Mouse (Mus musculus): ENCODE data around the gene Tex29. TPM values are rescaled to one million over a fixed set of nuclear protein-coding genes. Genes with fewer than 3 reads are reported as not detected.

The Tex29 gene
- polyA plus RNA-seq (2012; rRNA removed) (not detected in 2 replicates), polyA plus RNA-seq (2014; fragmentation: Nextera tagmentation; extraction: Ambion mirVana) (not detected in 2 replicates)

DNA sequence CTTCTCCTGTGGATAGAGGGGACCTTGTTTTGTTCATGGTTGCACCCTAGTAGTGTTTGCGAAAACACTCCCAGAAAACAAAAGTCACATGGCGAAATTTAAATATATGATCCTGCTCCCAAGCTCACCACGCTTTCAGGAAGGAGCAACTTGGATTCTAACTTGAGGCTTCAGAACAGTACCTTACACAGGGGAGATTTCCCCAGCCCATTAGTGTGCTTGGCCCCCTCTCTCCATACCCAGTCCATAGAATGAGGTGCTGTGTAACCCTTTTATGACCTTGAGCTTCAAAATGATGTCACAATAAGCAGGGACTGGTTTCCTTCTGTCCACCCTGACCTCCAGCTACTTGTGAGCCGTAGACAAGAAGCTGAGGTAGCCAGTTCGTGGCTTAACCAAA is at the start of gene Tex29:
TSS of gene Tex29 (plus strand) at position 301 of the 400 bp plus-strand sequence.
- ATAC-seq (ENCODE audit: insufficient read depth) (no peak), DNase-seq (ENCODE audit: low read depth in 3 of 3, low spot score in 3 of 3) (no peak)
- Histone ChIP-seq H3K36me3 (replicated peaks; ENCODE audit: control insufficient read depth, insufficient read depth, low read depth) (no peaks in the 10 kb centered on the region), H3K9me3 (ENCODE audit: control insufficient read depth, low read length) (no peaks in the 10 kb centered on the region), H3K9ac (replicated peaks) (no peak within 1 kb of the TSS), H3K27ac (no peak within 1 kb of the TSS), H3K4me2 (ENCODE audit: low read depth) (no peak within 1 kb of the TSS), H3K4me3 (ENCODE audit: insufficient read depth in 1 of 2, low read depth in 2 of 2, low read length in 2 of 2) (no peak within 1 kb of the TSS), H3K27me3 (ENCODE audit: control insufficient read depth, insufficient read depth, low read length) (no peaks in the 10 kb centered on the region), H3K4me1 (replicated peaks; ENCODE audit: control insufficient read depth in 2 of 2, insufficient read depth in 2 of 2, low read length in 1 of 2) (no peaks in the 10 kb centered on the region)
- TF ChIP-seq EP300 (IDR thresholded peaks at IDR 0.05; ENCODE audit: low read depth) (no peak), CTCF (IDR thresholded peaks at IDR 0.05; ENCODE audit: low read depth) (no peak)
- 61% methylated on average over 5 of the region's 5 CpGs for whole genome bisulfite sequencing (ENCODE audit: insufficient replicate concordance)

DNA sequence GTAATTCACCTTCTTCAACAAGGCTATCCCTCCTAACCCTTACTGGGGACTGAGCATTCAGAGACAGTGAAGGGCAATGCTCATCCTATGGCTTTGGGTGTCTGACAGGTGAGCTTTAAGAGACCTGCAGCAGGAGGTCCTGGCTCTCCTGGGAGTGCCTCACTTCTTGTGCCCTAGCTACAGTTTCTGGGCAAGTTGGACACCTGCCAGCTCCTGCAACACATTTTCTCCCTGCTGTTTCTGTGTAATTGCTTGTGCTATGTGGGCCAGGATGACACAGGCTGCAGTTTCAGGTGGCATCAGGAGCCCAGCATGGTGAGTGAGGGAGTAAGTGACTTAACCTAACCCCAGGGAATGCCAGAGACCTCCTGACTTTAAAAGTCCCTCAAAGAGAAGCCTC is 45.3 kb upstream of the Tex29 start:
- TF ChIP-seq EP300 (IDR thresholded peaks at IDR 0.05; ENCODE audit: low read depth) = no peak
- TF ChIP-seq CTCF (IDR thresholded peaks at IDR 0.05; ENCODE audit: low read depth) = no peak
- H3K9me3 ChIP-seq (ENCODE audit: control insufficient read depth, low read length) = no peaks in the 10 kb centered on the region

GRCm38 (mm10) chr8:11797128-11797527 is 43.1 kb upstream of the Tex29 start:
- Histone ChIP-seq H3K9ac (replicated peaks) (no peak overlapping the region), H3K4me2 (ENCODE audit: low read depth) (no peak overlapping the region), H3K4me3 (ENCODE audit: insufficient read depth in 1 of 2, low read depth in 2 of 2, low read length in 2 of 2) (no peak overlapping the region), H3K27ac (no peak overlapping the region), H3K27me3 (ENCODE audit: control insufficient read depth, insufficient read depth, low read length) (no peaks in the 10 kb centered on the region), H3K36me3 (replicated peaks; ENCODE audit: control insufficient read depth, insufficient read depth, low read depth) (no peaks in the 10 kb centered on the region), H3K4me1 (replicated peaks; ENCODE audit: control insufficient read depth in 2 of 2, insufficient read depth in 2 of 2, low read length in 1 of 2) (no peaks in the 10 kb centered on the region), H3K9me3 (ENCODE audit: control insufficient read depth, low read length) (no peaks in the 10 kb centered on the region)
- no peak for ATAC-seq (ENCODE audit: insufficient read depth)
- no peak for DNase-seq (ENCODE audit: low read depth in 3 of 3, low spot score in 3 of 3)
- 79% methylated on average over 8 of the region's 8 CpGs for WGBS (ENCODE audit: insufficient replicate concordance)
- no peak for TF ChIP-seq CTCF (IDR thresholded peaks at IDR 0.05; ENCODE audit: low read depth)
- no peak for TF ChIP-seq EP300 (IDR thresholded peaks at IDR 0.05; ENCODE audit: low read depth)

More for the DNA sequence above, 45.3 kb upstream of the Tex29 start:
- ATAC-seq (ENCODE audit: insufficient read depth) (no peak), DNase-seq (ENCODE audit: low read depth in 3 of 3, low spot score in 3 of 3) (no peak)
- Histone ChIP-seq H3K4me1 (replicated peaks; ENCODE audit: control insufficient read depth in 2 of 2, insufficient read depth in 2 of 2, low read length in 1 of 2) (no peaks in the 10 kb centered on the region), H3K9ac (replicated peaks) (no peak overlapping the region), H3K4me2 (ENCODE audit: low read depth) (no peak overlapping the region), H3K27me3 (ENCODE audit: control insufficient read depth, insufficient read depth, low read length) (no peaks in the 10 kb centered on the region), H3K4me3 (ENCODE audit: insufficient read depth in 1 of 2, low read depth in 2 of 2, low read length in 2 of 2) (no peak overlapping the region), H3K36me3 (replicated peaks; ENCODE audit: control insufficient read depth, insufficient read depth, low read depth) (no peaks in the 10 kb centered on the region), H3K27ac (no peak overlapping the region)

DNA sequence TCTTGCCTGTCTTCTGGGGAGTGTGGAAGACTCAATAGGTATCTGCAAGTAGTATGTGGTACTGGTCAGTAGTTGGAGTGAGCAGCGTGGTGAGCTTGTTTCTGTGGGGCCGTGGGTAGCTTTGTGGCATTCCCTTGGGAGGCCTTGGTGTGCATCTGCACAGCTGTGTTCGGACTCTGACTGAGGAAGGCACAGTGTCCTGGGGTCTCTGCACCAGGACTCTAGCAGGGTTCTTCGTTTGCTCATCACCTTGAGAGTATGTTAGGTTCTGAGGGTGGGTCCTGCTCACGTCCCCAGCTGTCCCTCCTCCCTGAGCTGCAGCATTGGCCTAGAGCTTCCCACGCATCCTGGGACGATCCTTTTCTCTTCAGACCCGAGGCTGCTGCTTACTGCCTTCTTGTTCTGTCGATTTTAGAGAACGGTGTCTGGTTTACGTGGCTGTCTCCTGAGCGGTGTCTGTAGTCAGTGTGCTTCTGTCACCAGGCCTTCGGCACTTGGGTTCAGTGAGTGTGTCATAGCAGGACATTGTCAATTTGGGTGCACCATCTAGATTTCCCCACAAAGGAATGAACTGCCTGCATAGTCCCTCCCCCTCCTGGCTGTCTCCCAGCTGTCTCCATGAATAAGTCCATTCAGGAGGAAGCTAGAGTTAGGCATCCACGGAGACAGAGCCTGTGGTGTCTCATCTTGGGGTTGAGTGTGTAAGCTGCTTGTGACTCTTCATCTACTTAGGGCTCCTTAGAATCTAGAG is 42.4 kb upstream of the Tex29 start:
- Histone ChIP-seq H3K4me3 (ENCODE audit: insufficient read depth in 1 of 2, low read depth in 2 of 2, low read length in 2 of 2) (no peak overlapping the region), H3K4me2 (ENCODE audit: low read depth) (no peak overlapping the region), H3K27me3 (ENCODE audit: control insufficient read depth, insufficient read depth, low read length) (no peaks in the 10 kb centered on the region), H3K36me3 (replicated peaks; ENCODE audit: control insufficient read depth, insufficient read depth, low read depth) (no peaks in the 10 kb centered on the region), H3K9ac (replicated peaks) (no peak overlapping the region), H3K9me3 (ENCODE audit: control insufficient read depth, low read length) (no peaks in the 10 kb centered on the region), H3K27ac (no peak overlapping the region), H3K4me1 (replicated peaks; ENCODE audit: control insufficient read depth in 2 of 2, insufficient read depth in 2 of 2, low read length in 1 of 2) (no peaks in the 10 kb centered on the region)
- TF ChIP-seq EP300 (IDR thresholded peaks at IDR 0.05; ENCODE audit: low read depth) (no peak), CTCF (IDR thresholded peaks at IDR 0.05; ENCODE audit: low read depth) (no peak)
- 75% methylated on average over 14 of the region's 14 CpGs for WGBS (ENCODE audit: insufficient replicate concordance)
- ATAC-seq (ENCODE audit: insufficient read depth) (no peak), DNase-seq (ENCODE audit: low read depth in 3 of 3, low spot score in 3 of 3) (no peak)

- ATAC-seq (ENCODE audit: insufficient read depth) (no peak), DNase-seq (ENCODE audit: low read depth in 3 of 3, low spot score in 3 of 3) (no peak)
- Histone ChIP-seq H3K36me3 (replicated peaks; ENCODE audit: control insufficient read depth, insufficient read depth, low read depth) (no peaks in the 10 kb centered on the region), H3K4me3 (ENCODE audit: insufficient read depth in 1 of 2, low read depth in 2 of 2, low read length in 2 of 2) (no peak overlapping the region), H3K27ac (no peak overlapping the region), H3K4me2 (ENCODE audit: low read depth) (no peak overlapping the region), H3K4me1 (replicated peaks; ENCODE audit: control insufficient read depth in 2 of 2, insufficient read depth in 2 of 2, low read length in 1 of 2) (no peaks in the 10 kb centered on the region), H3K9me3 (ENCODE audit: control insufficient read depth, low read length) (no peaks in the 10 kb centered on the region), H3K9ac (replicated peaks) (no peak overlapping the region), H3K27me3 (ENCODE audit: control insufficient read depth, insufficient read depth, low read length) (no peaks in the 10 kb centered on the region)
- WGBS (ENCODE audit: insufficient replicate concordance) = 75% methylated on average over 4 of the region's 4 CpGs
- TF ChIP-seq EP300 (IDR thresholded peaks at IDR 0.05; ENCODE audit: low read depth) = no peak
- TF ChIP-seq CTCF (IDR thresholded peaks at IDR 0.05; ENCODE audit: low read depth) = no peak
These were observed 41.8 kb upstream of the Tex29 start for GRCm38 (mm10) chr8:11798480-11798867.
